Mouse (Mus musculus) heart, adult 2 months (tissue): ENCODE data around the gene Tfrc.

ENCODE experiments used
- CTCF ChIP-seq: fragments of 200-600 bp; IDR thresholded peaks from 2 replicates; pipeline ENCODE4 v1.8.1; 2022; ENCODE audit warnings: antibody characterized with exemption, mild to moderate bottlenecking, moderate library complexity
- POLR2A ChIP-seq: fragments of 200-500 bp; IDR thresholded peaks from 2 replicates; pipeline ENCODE4 v1.6.1; 2011; ENCODE audit warnings: mild to moderate bottlenecking, low read depth, low read length, control low read depth; ENCODE audit not compliant: insufficient read depth

GRCm38 (mm10) chr16:32672861-32673560 lies 64.3 kb downstream of the Tfrc start:
- no peak for TF ChIP-seq CTCF
- no peak for TF ChIP-seq POLR2A
